ENCODE assay signal across 15 mouse cellular contexts in the genomic region with DNA sequence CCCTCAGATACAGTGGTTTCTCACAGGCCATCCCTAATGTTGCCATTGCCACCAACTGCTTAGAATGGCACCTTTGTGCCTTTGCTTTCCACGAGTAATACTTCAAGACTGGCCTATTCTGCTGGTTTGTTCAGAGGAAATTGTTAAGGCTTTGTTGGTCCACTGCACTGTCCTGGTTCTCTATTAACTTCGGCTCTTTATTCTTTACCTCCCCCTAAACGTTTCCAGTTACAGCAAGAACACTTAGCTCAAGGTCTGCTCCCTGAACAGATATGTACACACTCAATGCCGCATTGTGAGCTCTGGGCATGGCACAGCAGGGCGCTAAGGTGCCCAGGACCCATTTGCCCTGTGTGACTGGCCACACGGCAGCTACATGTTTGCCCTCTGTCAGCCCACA.
"Had no signal": no experiment of that assay in that cellular context is flagged by ENCODE, and none has a peak within 500 bp of the region (broad histone marks: within the 10 kb centered on the region; RNA-seq: fewer than 3 reads in every experiment).

No protein-coding gene starts in this region.

- H3K4me3 ChIP-seq: layer of hippocampus, adult 2 months; limb, embryonic 10.5 days; liver, embryonic 12.5 days; lung, embryonic 15.5 days; myocyte; neural tube, embryonic 15.5 days had no signal

- H3K27ac ChIP-seq: layer of hippocampus, adult 2 months; limb, embryonic 10.5 days; liver, embryonic 12.5 days; lung, embryonic 15.5 days; macrophage; neural tube, embryonic 15.5 days had no signal

- H3K36me3 ChIP-seq: limb, embryonic 10.5 days; liver, embryonic 12.5 days; lung, embryonic 15.5 days; neural tube, embryonic 15.5 days had no signal

- H3K9ac ChIP-seq: liver, embryonic 12.5 days; lung, embryonic 15.5 days; neural tube, embryonic 15.5 days had no signal

- H3K27me3 ChIP-seq: liver, embryonic 12.5 days; lung, embryonic 15.5 days; neural tube, embryonic 15.5 days had no signal

- H3K4me1 ChIP-seq: liver, embryonic 12.5 days; neural tube, embryonic 15.5 days had no signal

- DNase-seq: lung, postnatal 14 days; midbrain, embryonic 14.5 days; right cerebral cortex, postnatal 4 days; spleen, adult 18-20 months; thymus, adult 18-20 months; thymus, postnatal 14 days had no signal

- ATAC-seq: hindbrain, embryonic 16.5 days; inflammation-experienced regulatory T-cells, adult 6 months; liver, embryonic 12.5 days had no signal

- H3K9me3 ChIP-seq: limb, embryonic 10.5 days; liver, embryonic 12.5 days; lung, embryonic 15.5 days; neural tube, embryonic 15.5 days had no signal

- H3K4me2 ChIP-seq: liver, embryonic 12.5 days; lung, embryonic 15.5 days; neural tube, embryonic 15.5 days had no signal
